8 mouse cellular contexts compared by ENCODE assay signal in genomic region chr13:44231868-44232715, GRCm38 (mm10).
DNase-seq lines count a peak whose midpoint lies in the region; ATAC-seq and TF ChIP-seq lines count a peak whose summit lies in the region.

No protein-coding gene starts in this region.

- H3K4me1 ChIP-seq in thymus, adult 2 months (replicated peaks; ENCODE audit: control insufficient read depth, insufficient read depth, low read length): peaks cover 13% of the 10 kb centered on the region
- H3K4me1 ChIP-seq in kidney, embryonic 16.5 days (ENCODE audit: insufficient read depth, low read length): peaks cover 34% of the 10 kb centered on the region

- 87% methylated on average over 18 of the region's 18 CpGs for WGBS in thymus, adult 2 months
- 41% methylated on average over 18 of the region's 18 CpGs for WGBS in kidney, embryonic 16.5 days

- H3K4me2 ChIP-seq in kidney, embryonic 16.5 days (replicated peaks; ENCODE audit: low read depth, low read length): no peak overlapping the region

- no peaks in the 10 kb centered on the region for H3K36me3 ChIP-seq in thymus, adult 2 months (ENCODE audit: control insufficient read depth, insufficient read depth, low read length)
- no peaks in the 10 kb centered on the region for H3K36me3 ChIP-seq in kidney, embryonic 16.5 days (ENCODE audit: insufficient read depth, low read length)

- intact Hi-C loops in left cerebral cortex, postnatal 10 days (cut with DNase I): no loop called here

- H3K9ac ChIP-seq in kidney, embryonic 16.5 days (replicated peaks; ENCODE audit: low read length): no peak overlapping the region; the same call in 1 of the 2 replicates

- TF ChIP-seq CTCF in thymus, adult 2 months (IDR thresholded peaks at IDR 0.05; ENCODE audit: borderline replicate concordance, control insufficient read depth, extremely low read depth, insufficient read depth, low read length, poor library complexity): no peak

- no peaks in the 10 kb centered on the region for H3K27me3 ChIP-seq in thymus, adult 2 months (ENCODE audit: control insufficient read depth, insufficient read depth, low read length)
- H3K27me3 ChIP-seq in kidney, embryonic 16.5 days (ENCODE audit: insufficient read depth, low read length): no peaks in the 10 kb centered on the region

- H3K4me3 ChIP-seq in thymus, adult 2 months (ENCODE audit: control insufficient read depth, insufficient read depth, low read length): no peak overlapping the region
- H3K4me3 ChIP-seq in kidney, embryonic 16.5 days (ENCODE audit: low read length): no peak overlapping the region

- peak; percentile 26 for DNase-seq in kidney, adult 11 months
- no peak for DNase-seq in kidney, adult 8-10 months
- DNase-seq in frontal cortex, postnatal 36 days (ENCODE audit: low spot score in 2 of 2): peak; percentile 74 to 95
- peak; percentile 79 to 82 for DNase-seq in left cerebral cortex, postnatal 10 days (ENCODE audit: extremely low spot score in 1 of 2, low spot score in 2 of 2)
- DNase-seq in right cerebral cortex, postnatal 36 days (ENCODE audit: low spot score in 2 of 2): peak; percentile 89 to 93
- DNase-seq in thymus, adult 2 months: no peak
- no peak for DNase-seq in cerebellum, postnatal 14 days

- no peak overlapping the region for H3K27ac ChIP-seq in thymus, adult 2 months (ENCODE audit: control insufficient read depth, insufficient read depth, low read length)
- H3K27ac ChIP-seq in kidney, embryonic 16.5 days (ENCODE audit: low read length): no peak overlapping the region

- ATAC-seq in kidney, embryonic 16.5 days (ENCODE audit: low FRiP score, low TSS enrichment): no peak

- no peak for TF ChIP-seq POLR2A in thymus, adult 2 months (IDR thresholded peaks at IDR 0.05; ENCODE audit: control insufficient read depth, extremely low read depth, insufficient read depth, low read length, poor library complexity)

- H3K9me3 ChIP-seq in kidney, embryonic 16.5 days (ENCODE audit: low read length): no peaks in the 10 kb centered on the region

Comparison
In these comparisons a context has a peak if more than half of its experiments do, and no peak if none do; other contexts are left out.
1. DNase-seq: peak in kidney, adult 11 months (single experiment), frontal cortex, postnatal 36 days (2 of 2), left cerebral cortex, postnatal 10 days (2 of 2) and right cerebral cortex, postnatal 36 days (2 of 2); none in kidney, adult 8-10 months (0 of 2), thymus, adult 2 months (single experiment) and cerebellum, postnatal 14 days (0 of 2).